Mouse (Mus musculus) stomach, adult 2 months (tissue): Measurements from ENCODE around the gene Tcte1. TPM values are rescaled to one million over a fixed set of nuclear protein-coding genes. Genes with fewer than 3 reads are reported as not detected.

Experiments
- polyA plus RNA-seq: library from polyadenylated mRNA; depleted of rRNA; stranded (reverse); fragments of >200 nt; gene quantifications from 2 replicates; pipeline ENCODE4 v1.2.3, GENCODE M21; 2012; rRNA removed

Gene Tcte1
- polyA plus RNA-seq = not detected in 2 replicates

GRCm38 (mm10) chr17:45523263-45523662 lies at the start of gene Tcte1:
Gene Tcte1, plus strand, starts transcription at chr17:45523434.

GRCm38 (mm10) chr17:45474669-45475465 lies 48.4 kb upstream of the Tcte1 start, which contains the start of gene Spats1:
Gene Spats1, minus strand, starts transcription at chr17:45475415.

GRCm38 (mm10) chr17:45506700-45507189 lies 16.5 kb upstream of the Tcte1 start, which contains the start of gene Aars2:
Gene Aars2, plus strand, starts transcription at chr17:45506841.

GRCm38 (mm10) chr17:45549617-45550181 lies 26.5 kb downstream of the Tcte1 start, which contains the start of gene Tmem151b:
Gene Tmem151b, minus strand, starts transcription at chr17:45549677.

GRCm38 (mm10) chr17:45555452-45556106 lies 32.3 kb downstream of the Tcte1 start, which contains the start of gene Nfkbie:
Gene Nfkbie, plus strand, starts transcription at chr17:45555703.

GRCm38 (mm10) chr17:45563655-45564530 lies 40.7 kb downstream of the Tcte1 start, which contains the start of gene Slc35b2:
Gene Slc35b2, plus strand, starts transcription at chr17:45563874.

GRCm38 (mm10) chr17:45573087-45573779 lies 50.0 kb downstream of the Tcte1 start, which contains the start of gene Hsp90ab1:
Gene Hsp90ab1, minus strand, starts transcription at chr17:45573271.

Other genes with a start within 250 kb of the Tcte1 start
- gene Cdc5l, start 89.7 kb upstream of the Tcte1 start, polyA plus RNA-seq = 1.7 and 2.1 TPM in 2 replicates
- gene Spats1, start 48.0 kb upstream of the Tcte1 start, polyA plus RNA-seq = not detected in 2 replicates
- 7.3 and 9.6 TPM in 2 replicates for gene Aars2, start 16.6 kb upstream of the Tcte1 start, polyA plus RNA-seq
- 0.21 and 0.31 TPM in 2 replicates for gene Tmem151b, start 26.2 kb downstream of the Tcte1 start, polyA plus RNA-seq
- 1.6 and 2.3 TPM in 2 replicates for gene Nfkbie, start 32.3 kb downstream of the Tcte1 start, polyA plus RNA-seq
- gene Slc35b2, start 40.4 kb downstream of the Tcte1 start, polyA plus RNA-seq = 50.4 and 107 TPM in 2 replicates
- gene Hsp90ab1, start 49.8 kb downstream of the Tcte1 start, polyA plus RNA-seq = 104 and 106 TPM in 2 replicates
- gene Slc29a1, start 76.2 kb downstream of the Tcte1 start, polyA plus RNA-seq = 32.4 and 42.7 TPM in 2 replicates
- 0.87 TPM in 1 of 2 replicates, not detected in the other for gene Mymx, start 78.7 kb downstream of the Tcte1 start, polyA plus RNA-seq
- gene Capn11, start 135.9 kb downstream of the Tcte1 start, polyA plus RNA-seq = not detected in 2 replicates
- 122 and 223 TPM in 2 replicates for gene Mrpl14, start 162.9 kb downstream of the Tcte1 start, polyA plus RNA-seq
- gene Tmem63b, start 163.5 kb downstream of the Tcte1 start, polyA plus RNA-seq = 72.0 and 73.9 TPM in 2 replicates
- not detected in 2 replicates for gene 1600014C23Rik, start 210.4 kb downstream of the Tcte1 start, polyA plus RNA-seq